Mouse (Mus musculus): ENCODE results near the gene Tmcc1. TPM values are rescaled to one million over a fixed set of nuclear protein-coding genes. Genes with fewer than 3 reads are reported as not detected.
"Not testable (repeated sequence)": the region's sequence is repeated elsewhere in the genome, so short reads cannot be mapped to it uniquely, and the experiment has no call there.

The Tmcc1 gene
- polyA plus RNA-seq, 1 experiment from 2014 or later: 27.1 TPM

GRCm38 (mm10) chr6:116173511-116174099, 19.7 kb downstream of the Tmcc1 start:
- ATAC-seq; H3K9me3 ChIP-seq (replicated peaks; ENCODE audit: control insufficient read depth, low read length, poor library complexity, severe bottlenecking); H3K4me1 ChIP-seq (ENCODE audit: control insufficient read depth, insufficient read depth, low read length); H3K27me3 ChIP-seq (ENCODE audit: control insufficient read depth, insufficient read depth, low read depth, low read length); H3K27ac ChIP-seq (ENCODE audit: low read length); H3K4me2 ChIP-seq (ENCODE audit: low read length); H3K4me3 ChIP-seq (ENCODE audit: low read depth, low read length); H3K36me3 ChIP-seq (ENCODE audit: control insufficient read depth, insufficient read depth, low read length); H3K9ac ChIP-seq (ENCODE audit: low read depth, low read length): not testable (repeated sequence)
- 72% methylated on average over 37 of the region's 37 CpGs for WGBS

GRCm38 (mm10) chr6:116166383-116166782, 26.9 kb downstream of the Tmcc1 start:
- Histone ChIP-seq H3K4me2 (ENCODE audit: low read length) (no peak overlapping the region), H3K36me3 (ENCODE audit: control insufficient read depth, insufficient read depth, low read length) (peaks cover 6% of the 10 kb centered on the region; the same call in 1 of the 2 replicates), H3K27me3 (ENCODE audit: control insufficient read depth, insufficient read depth, low read depth, low read length) (no peaks in the 10 kb centered on the region), H3K4me3 (ENCODE audit: low read depth, low read length) (no peak overlapping the region), H3K9me3 (replicated peaks; ENCODE audit: control insufficient read depth, low read length, poor library complexity, severe bottlenecking) (no peaks in the 10 kb centered on the region), H3K4me1 (ENCODE audit: control insufficient read depth, insufficient read depth, low read length) (no peaks in the 10 kb centered on the region), H3K27ac (ENCODE audit: low read length) (no peak overlapping the region), H3K9ac (ENCODE audit: low read depth, low read length) (no peak overlapping the region)
- 88% methylated on average over 1 of the region's 1 CpGs for WGBS
- ATAC-seq: no peak

- no peaks in the 10 kb centered on the region for H3K9me3 ChIP-seq (replicated peaks; ENCODE audit: control insufficient read depth, low read length, poor library complexity, severe bottlenecking)
- 0 out of 2 replicates have a peak, but pooled peaks cover 2% of the 10 kb centered on the region for H3K36me3 ChIP-seq (ENCODE audit: control insufficient read depth, insufficient read depth, low read length)
- H3K27me3 ChIP-seq (ENCODE audit: control insufficient read depth, insufficient read depth, low read depth, low read length): no peaks in the 10 kb centered on the region
- 16% methylated on average over 3 of the region's 3 CpGs for WGBS
- peaks cover 5% of the 10 kb centered on the region; the same call in 1 of the 2 replicates for H3K4me1 ChIP-seq (ENCODE audit: control insufficient read depth, insufficient read depth, low read length)
- H3K4me2 ChIP-seq (ENCODE audit: low read length): no peak overlapping the region
- ATAC-seq: no peak
- no peak overlapping the region for H3K9ac ChIP-seq (ENCODE audit: low read depth, low read length)
- no peak overlapping the region for H3K4me3 ChIP-seq (ENCODE audit: low read depth, low read length)
- no peak overlapping the region for H3K27ac ChIP-seq (ENCODE audit: low read length)
Observed at GRCm38 (mm10) chr6:116154854-116155624, 38.2 kb downstream of the Tmcc1 start.

- H3K9ac ChIP-seq (ENCODE audit: low read depth, low read length): no peak overlapping the region
- ATAC-seq: no peak
- WGBS: 87% methylated on average over 1 of the region's 1 CpGs
- H3K9me3 ChIP-seq (replicated peaks; ENCODE audit: control insufficient read depth, low read length, poor library complexity, severe bottlenecking): peaks cover 3% of the 10 kb centered on the region; the same call in 1 of the 2 replicates
- H3K36me3 ChIP-seq (ENCODE audit: control insufficient read depth, insufficient read depth, low read length): no peaks in the 10 kb centered on the region
- H3K27ac ChIP-seq (ENCODE audit: low read length): no peak overlapping the region
- H3K27me3 ChIP-seq (ENCODE audit: control insufficient read depth, insufficient read depth, low read depth, low read length): no peaks in the 10 kb centered on the region
- H3K4me2 ChIP-seq (ENCODE audit: low read length): no peak overlapping the region
- no peak overlapping the region for H3K4me3 ChIP-seq (ENCODE audit: low read depth, low read length)
- H3K4me1 ChIP-seq (ENCODE audit: control insufficient read depth, insufficient read depth, low read length): peaks cover 3% of the 10 kb centered on the region
Observed at GRCm38 (mm10) chr6:116147386-116147785, 45.9 kb downstream of the Tmcc1 start.

- peaks cover 3% of the 10 kb centered on the region; the same call in 1 of the 2 replicates for H3K9me3 ChIP-seq (replicated peaks; ENCODE audit: control insufficient read depth, low read length, poor library complexity, severe bottlenecking)
- WGBS: 60% methylated on average over 2 of the region's 2 CpGs
- H3K36me3 ChIP-seq (ENCODE audit: control insufficient read depth, insufficient read depth, low read length): no peaks in the 10 kb centered on the region
- H3K27me3 ChIP-seq (ENCODE audit: control insufficient read depth, insufficient read depth, low read depth, low read length): no peaks in the 10 kb centered on the region
- no peak overlapping the region for H3K9ac ChIP-seq (ENCODE audit: low read depth, low read length)
- no peak for ATAC-seq
- 0 out of 2 replicates have a peak overlapping the region, but pooled peaks have one; percentile 0 for H3K27ac ChIP-seq (ENCODE audit: low read length)
- H3K4me2 ChIP-seq (ENCODE audit: low read length): no peak overlapping the region
- H3K4me1 ChIP-seq (ENCODE audit: control insufficient read depth, insufficient read depth, low read length): peaks cover 13% of the 10 kb centered on the region
- no peak overlapping the region for H3K4me3 ChIP-seq (ENCODE audit: low read depth, low read length)
Observed at GRCm38 (mm10) chr6:116141696-116142095, 51.6 kb downstream of the Tmcc1 start.

- Histone ChIP-seq H3K9me3 (replicated peaks; ENCODE audit: control insufficient read depth, low read length, poor library complexity, severe bottlenecking) (peaks cover 3% of the 10 kb centered on the region; the same call in 1 of the 2 replicates), H3K9ac (ENCODE audit: low read depth, low read length) (no peak overlapping the region), H3K27ac (ENCODE audit: low read length) (no peak overlapping the region), H3K27me3 (ENCODE audit: control insufficient read depth, insufficient read depth, low read depth, low read length) (no peaks in the 10 kb centered on the region), H3K4me2 (ENCODE audit: low read length) (no peak overlapping the region), H3K4me1 (ENCODE audit: control insufficient read depth, insufficient read depth, low read length) (peaks cover 13% of the 10 kb centered on the region), H3K36me3 (ENCODE audit: control insufficient read depth, insufficient read depth, low read length) (no peaks in the 10 kb centered on the region), H3K4me3 (ENCODE audit: low read depth, low read length) (no peak overlapping the region)
- no peak for ATAC-seq
Observed at GRCm38 (mm10) chr6:116140782-116141181, 52.5 kb downstream of the Tmcc1 start.

GRCm38 (mm10) chr6:116139143-116139856, 54.0 kb downstream of the Tmcc1 start:
- 0 out of 2 replicates have a peak, but pooled peaks have one; percentile 14 for ATAC-seq
- no peak overlapping the region for H3K9ac ChIP-seq (ENCODE audit: low read depth, low read length)
- WGBS: 62% methylated on average over 2 of the region's 2 CpGs
- H3K27ac ChIP-seq (ENCODE audit: low read length): no peak overlapping the region
- no peak overlapping the region for H3K4me2 ChIP-seq (ENCODE audit: low read length)
- H3K4me3 ChIP-seq (ENCODE audit: low read depth, low read length): no peak overlapping the region
- H3K27me3 ChIP-seq (ENCODE audit: control insufficient read depth, insufficient read depth, low read depth, low read length): no peaks in the 10 kb centered on the region
- H3K36me3 ChIP-seq (ENCODE audit: control insufficient read depth, insufficient read depth, low read length): no peaks in the 10 kb centered on the region
- H3K4me1 ChIP-seq (ENCODE audit: control insufficient read depth, insufficient read depth, low read length): peaks cover 13% of the 10 kb centered on the region
- H3K9me3 ChIP-seq (replicated peaks; ENCODE audit: control insufficient read depth, low read length, poor library complexity, severe bottlenecking): peaks cover 3% of the 10 kb centered on the region; the same call in 1 of the 2 replicates

GRCm38 (mm10) chr6:116135971-116136632, 57.2 kb downstream of the Tmcc1 start:
- Histone ChIP-seq H3K27me3 (ENCODE audit: control insufficient read depth, insufficient read depth, low read depth, low read length) (no peaks in the 10 kb centered on the region), H3K9me3 (replicated peaks; ENCODE audit: control insufficient read depth, low read length, poor library complexity, severe bottlenecking) (no peaks in the 10 kb centered on the region), H3K9ac (ENCODE audit: low read depth, low read length) (no peak overlapping the region), H3K27ac (ENCODE audit: low read length) (no peak overlapping the region), H3K4me1 (ENCODE audit: control insufficient read depth, insufficient read depth, low read length) (peaks cover 5% of the 10 kb centered on the region; the same call in 1 of the 2 replicates), H3K4me2 (ENCODE audit: low read length) (no peak overlapping the region), H3K4me3 (ENCODE audit: low read depth, low read length) (no peak overlapping the region), H3K36me3 (ENCODE audit: control insufficient read depth, insufficient read depth, low read length) (no peaks in the 10 kb centered on the region)
- 59% methylated on average over 7 of the region's 7 CpGs for WGBS
- peak; percentile 45; the same call in 1 of the 2 replicates for ATAC-seq
